Mouse (Mus musculus): ENCODE measurements around the gene Pga5. TPM values are rescaled to one million over a fixed set of nuclear protein-coding genes. Genes with fewer than 3 reads are reported as not detected.
A peak's percentile ranks its signal among the peaks of the same experiment; 100 is the strongest.

The Pga5 gene
- polyA plus RNA-seq, 1 experiment from 2014 or later, result not detected

- Histone ChIP-seq H3K9ac (no peak overlapping the region), H3K4me1 (peaks cover 9% of the 10 kb centered on the region), H3K27me3 (no peaks in the 10 kb centered on the region), H3K36me3 (peaks cover 49% of the 10 kb centered on the region), H3K4me3 (replicated peaks) (no peak overlapping the region), H3K9me3 (replicated peaks) (no peaks in the 10 kb centered on the region), H3K4me2 (no peak overlapping the region), H3K27ac (no peak overlapping the region)
- ATAC-seq (replicated peaks; ENCODE audit: low FRiP score), result no peak
- 91% methylated on average over 10 of the region's 10 CpGs for whole genome bisulfite sequencing
Measured at GRCm38 (mm10) chr19:10713551-10713950, 35.7 kb upstream of the Pga5 start.

GRCm38 (mm10) chr19:10712646-10713045 lies 34.8 kb upstream of the Pga5 start:
- H3K9ac ChIP-seq, result no peak overlapping the region

GRCm38 (mm10) chr19:10712194-10712593 lies 34.3 kb upstream of the Pga5 start:
- Histone ChIP-seq H3K9me3 (replicated peaks) (no peaks in the 10 kb centered on the region), H3K27ac (no peak overlapping the region), H3K27me3 (no peaks in the 10 kb centered on the region), H3K9ac (no peak overlapping the region), H3K4me2 (no peak overlapping the region), H3K4me1 (peaks cover 9% of the 10 kb centered on the region), H3K36me3 (peaks cover 62% of the 10 kb centered on the region), H3K4me3 (replicated peaks) (no peak overlapping the region)
- no peak for ATAC-seq (replicated peaks; ENCODE audit: low FRiP score)
- 95% methylated on average over 7 of the region's 7 CpGs for WGBS

More at GRCm38 (mm10) chr19:10712646-10713045, 34.8 kb upstream of the Pga5 start:
- ATAC-seq (replicated peaks; ENCODE audit: low FRiP score), result no peak
- WGBS, result 94% methylated on average over 12 of the region's 12 CpGs
- Histone ChIP-seq H3K4me1 (peaks cover 9% of the 10 kb centered on the region), H3K4me3 (replicated peaks) (no peak overlapping the region), H3K27me3 (no peaks in the 10 kb centered on the region), H3K27ac (no peak overlapping the region), H3K9me3 (replicated peaks) (no peaks in the 10 kb centered on the region), H3K36me3 (peaks cover 58% of the 10 kb centered on the region), H3K4me2 (no peak overlapping the region)

- Histone ChIP-seq H3K4me1 (peaks cover 9% of the 10 kb centered on the region), H3K9ac (no peak overlapping the region), H3K27me3 (no peaks in the 10 kb centered on the region), H3K9me3 (replicated peaks) (no peaks in the 10 kb centered on the region), H3K27ac (no peak overlapping the region), H3K4me2 (no peak overlapping the region), H3K4me3 (replicated peaks) (no peak overlapping the region), H3K36me3 (peaks cover 76% of the 10 kb centered on the region)
- 92% methylated on average over 4 of the region's 4 CpGs for WGBS
- no peak for ATAC-seq (replicated peaks; ENCODE audit: low FRiP score)
Measured at GRCm38 (mm10) chr19:10710751-10711150, 32.9 kb upstream of the Pga5 start.

GRCm38 (mm10) chr19:10710088-10710511 lies 32.2 kb upstream of the Pga5 start:
- Histone ChIP-seq H3K4me3 (replicated peaks) (no peak overlapping the region), H3K36me3 (peaks cover 76% of the 10 kb centered on the region), H3K9me3 (replicated peaks) (no peaks in the 10 kb centered on the region), H3K4me1 (peaks cover 9% of the 10 kb centered on the region), H3K27ac (no peak overlapping the region), H3K27me3 (no peaks in the 10 kb centered on the region), H3K9ac (no peak overlapping the region), H3K4me2 (no peak overlapping the region)
- 84% methylated on average over 9 of the region's 9 CpGs for WGBS
- ATAC-seq (replicated peaks; ENCODE audit: low FRiP score), result peak; percentile 8; the same call in 1 of the 2 replicates

GRCm38 (mm10) chr19:10709360-10710087 lies 31.7 kb upstream of the Pga5 start:
- H3K9ac ChIP-seq, result no peak overlapping the region
- no peak overlapping the region for H3K4me3 ChIP-seq (replicated peaks)
- no peak overlapping the region for H3K4me2 ChIP-seq
- WGBS, result 23% methylated on average over 8 of the region's 8 CpGs
- H3K4me1 ChIP-seq, result peaks cover 9% of the 10 kb centered on the region
- H3K36me3 ChIP-seq, result peaks cover 75% of the 10 kb centered on the region
- H3K27ac ChIP-seq, result peak overlapping the region; percentile 37; the same call in 1 of the 2 replicates
- H3K9me3 ChIP-seq (replicated peaks), result no peaks in the 10 kb centered on the region
- no peaks in the 10 kb centered on the region for H3K27me3 ChIP-seq
- ATAC-seq (replicated peaks; ENCODE audit: low FRiP score), result peak; percentile 73

- no peaks in the 10 kb centered on the region for H3K9me3 ChIP-seq (replicated peaks)
- H3K27me3 ChIP-seq, result no peaks in the 10 kb centered on the region
- no peak overlapping the region for H3K9ac ChIP-seq
- 78% methylated on average over 6 of the region's 6 CpGs for WGBS
- ATAC-seq (replicated peaks; ENCODE audit: low FRiP score), result no peak
- peaks cover 9% of the 10 kb centered on the region for H3K4me1 ChIP-seq
- no peak overlapping the region for H3K4me2 ChIP-seq
- no peak overlapping the region for H3K4me3 ChIP-seq (replicated peaks)
- peaks cover 69% of the 10 kb centered on the region for H3K36me3 ChIP-seq
- peak overlapping the region; percentile 37; the same call in 1 of the 2 replicates for H3K27ac ChIP-seq
Measured at GRCm38 (mm10) chr19:10708900-10709299, 31.0 kb upstream of the Pga5 start.

- peaks cover 59% of the 10 kb centered on the region for H3K36me3 ChIP-seq
- peaks cover 9% of the 10 kb centered on the region for H3K4me1 ChIP-seq
- no peaks in the 10 kb centered on the region for H3K9me3 ChIP-seq (replicated peaks)
- ATAC-seq (replicated peaks; ENCODE audit: low FRiP score), result no peak
- H3K9ac ChIP-seq, result no peak overlapping the region
- no peak overlapping the region for H3K27ac ChIP-seq
- no peak overlapping the region for H3K4me2 ChIP-seq
- no peak overlapping the region for H3K4me3 ChIP-seq (replicated peaks)
- no peaks in the 10 kb centered on the region for H3K27me3 ChIP-seq
- 88% methylated on average over 1 of the region's 1 CpGs for WGBS
Measured at GRCm38 (mm10) chr19:10707881-10708280, 30.0 kb upstream of the Pga5 start.

- Histone ChIP-seq H3K27ac (no peak overlapping the region), H3K4me3 (replicated peaks) (no peak overlapping the region), H3K27me3 (no peaks in the 10 kb centered on the region), H3K4me2 (no peak overlapping the region), H3K4me1 (peaks cover 9% of the 10 kb centered on the region), H3K9ac (no peak overlapping the region), H3K9me3 (replicated peaks) (no peaks in the 10 kb centered on the region), H3K36me3 (peaks cover 53% of the 10 kb centered on the region)
- WGBS, result 75% methylated on average over 13 of the region's 13 CpGs
- ATAC-seq (replicated peaks; ENCODE audit: low FRiP score), result no peak
Measured at GRCm38 (mm10) chr19:10707087-10707875, 29.4 kb upstream of the Pga5 start.

GRCm38 (mm10) chr19:10703470-10703869 lies 25.6 kb upstream of the Pga5 start:
- no peak for ATAC-seq (replicated peaks; ENCODE audit: low FRiP score)
- H3K36me3 ChIP-seq, result peaks cover 27% of the 10 kb centered on the region
- H3K9ac ChIP-seq, result no peak overlapping the region
- H3K9me3 ChIP-seq (replicated peaks), result no peaks in the 10 kb centered on the region
- no peak overlapping the region for H3K4me2 ChIP-seq
- no peaks in the 10 kb centered on the region for H3K27me3 ChIP-seq
- peaks cover 34% of the 10 kb centered on the region for H3K4me1 ChIP-seq
- no peak overlapping the region for H3K4me3 ChIP-seq (replicated peaks)
- WGBS, result 88% methylated on average over 8 of the region's 8 CpGs
- no peak overlapping the region for H3K27ac ChIP-seq

GRCm38 (mm10) chr19:10702125-10702524 lies 24.3 kb upstream of the Pga5 start:
- Histone ChIP-seq H3K9ac (no peak overlapping the region), H3K27ac (no peak overlapping the region), H3K4me2 (no peak overlapping the region), H3K27me3 (no peaks in the 10 kb centered on the region), H3K36me3 (peaks cover 13% of the 10 kb centered on the region), H3K4me1 (peaks cover 47% of the 10 kb centered on the region), H3K4me3 (replicated peaks) (no peak overlapping the region), H3K9me3 (replicated peaks) (no peaks in the 10 kb centered on the region)
- no peak for ATAC-seq (replicated peaks; ENCODE audit: low FRiP score)
- 66% methylated on average over 8 of the region's 8 CpGs for WGBS

GRCm38 (mm10) chr19:10701013-10701726 lies 23.3 kb upstream of the Pga5 start:
- Histone ChIP-seq H3K9me3 (replicated peaks) (no peaks in the 10 kb centered on the region), H3K4me3 (replicated peaks) (no peak overlapping the region), H3K4me1 (peaks cover 53% of the 10 kb centered on the region), H3K4me2 (no peak overlapping the region), H3K9ac (no peak overlapping the region), H3K36me3 (peaks cover 4% of the 10 kb centered on the region; the same call in 1 of the 2 replicates), H3K27ac (no peak overlapping the region), H3K27me3 (no peaks in the 10 kb centered on the region)
- no peak for ATAC-seq (replicated peaks; ENCODE audit: low FRiP score)
- WGBS, result 67% methylated on average over 6 of the region's 6 CpGs
